Comparison of ENCODE assay signal across 33 mouse cellular contexts in the genomic region with DNA sequence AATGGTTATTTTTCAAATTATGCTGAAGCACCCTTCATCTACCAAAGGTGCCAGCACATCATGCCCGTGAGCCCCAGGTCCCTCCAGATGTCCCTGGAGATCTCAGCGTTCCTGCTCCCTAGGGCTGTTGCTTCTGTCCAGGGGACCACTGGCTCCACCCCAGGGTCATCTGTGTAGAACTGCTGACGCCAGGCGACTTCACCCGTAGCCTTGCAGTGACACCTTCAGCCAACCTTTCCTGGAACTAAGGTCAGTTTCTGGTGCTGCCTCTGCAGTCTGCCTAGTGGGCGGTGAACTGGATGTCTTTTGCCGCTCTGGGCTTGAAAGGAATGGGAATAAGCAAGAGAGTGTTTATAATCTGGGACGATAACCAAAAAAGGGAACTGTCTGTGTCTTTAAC. TPM values are rescaled to one million over a fixed set of nuclear protein-coding genes. Genes with fewer than 3 reads are reported as not detected.
DNase-seq lines count a peak whose midpoint lies in the region; ATAC-seq and TF ChIP-seq lines count a peak whose summit lies in the region.
"Had no signal": no experiment of that assay in that cellular context is flagged by ENCODE, and none has a peak within 500 bp of the region (broad histone marks: within the 10 kb centered on the region; RNA-seq: fewer than 3 reads in every experiment).

No protein-coding gene starts in this region.

- H3K4me2 ChIP-seq in liver, embryonic 16.5 days (ENCODE audit: low read depth, low read length): no peak overlapping the region
- H3K4me2 ChIP-seq in liver, postnatal 0 days (ENCODE audit: low read depth, low read length): no peak overlapping the region
- H3K4me2 ChIP-seq in kidney, postnatal 0 days (ENCODE audit: low read length): no peak overlapping the region
- H3K4me2 ChIP-seq: embryonic facial prominence, embryonic 15.5 days; forebrain, embryonic 12.5 days; liver, embryonic 11.5 days; midbrain, embryonic 12.5 days; neural tube, embryonic 12.5 days had no signal

- H3K4me1 ChIP-seq in liver, embryonic 16.5 days (ENCODE audit: control insufficient read depth, low read depth, low read length): peaks cover 30% of the 10 kb centered on the region
- peaks cover 42% of the 10 kb centered on the region for H3K4me1 ChIP-seq in liver, postnatal 0 days (ENCODE audit: insufficient read depth)
- H3K4me1 ChIP-seq in spleen, adult 2 months (ENCODE audit: control insufficient read depth, insufficient read depth, insufficient read length): no peaks in the 10 kb centered on the region
- no peaks in the 10 kb centered on the region; the same call in 1 of the 2 replicates for H3K4me1 ChIP-seq in kidney, postnatal 0 days (replicated peaks; ENCODE audit: insufficient read depth, low read length)
- H3K4me1 ChIP-seq: embryonic facial prominence, embryonic 10.5 days; embryonic facial prominence, embryonic 15.5 days; neural tube, embryonic 12.5 days had no signal

- no peak overlapping the region for H3K9ac ChIP-seq in liver, embryonic 16.5 days (ENCODE audit: low read depth, low read length)
- no peak overlapping the region for H3K9ac ChIP-seq in liver, postnatal 0 days (replicated peaks)
- H3K9ac ChIP-seq in kidney, postnatal 0 days (ENCODE audit: low read depth, low read length): no peak overlapping the region
- H3K9ac ChIP-seq: embryonic facial prominence, embryonic 15.5 days; forebrain, embryonic 12.5 days; forebrain, postnatal 0 days; midbrain, embryonic 12.5 days; neural tube, embryonic 12.5 days had no signal

- no peak for DNase-seq in liver, postnatal 0 days
- DNase-seq in spleen, adult 2 months (ENCODE audit: low read depth in 1 of 2, low spot score in 2 of 2): no peak
- no peak for DNase-seq in spleen, postnatal 36 days (ENCODE audit: low spot score in 2 of 2)
- DNase-seq in kidney, postnatal 0 days (ENCODE audit: low spot score): no peak
- DNase-seq in yolk sac, embryonic 10.5 days (ENCODE audit: low spot score): peak; percentile 78
- no peak for DNase-seq in layer of hippocampus, postnatal 10 days (ENCODE audit: low spot score in 2 of 2)
- DNase-seq in ovary, postnatal 10 days (ENCODE audit: low spot score): no peak
- DNase-seq: adrenal gland, adult 2 months; adrenal gland, postnatal 36 days; B cell, adult 2 months; cerebellum, adult 18-20 months; cerebellum, postnatal 14 days; forebrain, postnatal 0 days; gastrocnemius, postnatal 10 days; heart, postnatal 14 days; lung, postnatal 36 days; right cerebral cortex, postnatal 4 days; thymus, postnatal 4 days had no signal

- ATAC-seq in liver, embryonic 16.5 days (ENCODE audit: low read depth): no peak
- no peak for ATAC-seq in liver, postnatal 0 days
- 0 out of 2 replicates have a peak, but pooled peaks have one; percentile 17 for ATAC-seq in kidney, postnatal 0 days (replicated peaks; ENCODE audit: low FRiP score, low read depth)
- ATAC-seq: forebrain, postnatal 0 days; hindbrain, embryonic 16.5 days had no signal

- TF ChIP-seq EP300 in liver, postnatal 0 days (IDR thresholded peaks at IDR 0.05; ENCODE audit: low read depth): no peak

- peaks cover 7% of the 10 kb centered on the region for H3K36me3 ChIP-seq in liver, embryonic 16.5 days (ENCODE audit: control insufficient read depth, insufficient read depth)
- peaks cover 12% of the 10 kb centered on the region for H3K36me3 ChIP-seq in liver, postnatal 0 days (replicated peaks; ENCODE audit: insufficient read depth, low read length)
- H3K36me3 ChIP-seq in spleen, adult 2 months (ENCODE audit: control insufficient read depth, insufficient read depth, low read length): peaks cover 10% of the 10 kb centered on the region
- H3K36me3 ChIP-seq in kidney, postnatal 0 days (ENCODE audit: insufficient read depth, low read length): 0 out of 2 replicates have a peak, but pooled peaks cover 2% of the 10 kb centered on the region
- H3K36me3 ChIP-seq: embryonic facial prominence, embryonic 10.5 days; embryonic facial prominence, embryonic 15.5 days had no signal

- H3K27me3 ChIP-seq in liver, embryonic 16.5 days (ENCODE audit: control insufficient read depth, insufficient read depth, low read depth, low read length): no peaks in the 10 kb centered on the region
- no peaks in the 10 kb centered on the region for H3K27me3 ChIP-seq in liver, postnatal 0 days (ENCODE audit: insufficient read depth, low read length)
- H3K27me3 ChIP-seq in spleen, adult 2 months (ENCODE audit: control insufficient read depth, insufficient read depth, low read length): no peaks in the 10 kb centered on the region
- H3K27me3 ChIP-seq in kidney, postnatal 0 days (ENCODE audit: insufficient read depth, low read length): no peaks in the 10 kb centered on the region
- H3K27me3 ChIP-seq: embryonic facial prominence, embryonic 15.5 days; forebrain, embryonic 12.5 days; megakaryocyte, embryonic 14.5 days; midbrain, embryonic 12.5 days; neural tube, embryonic 12.5 days had no signal

- H3K4me3 ChIP-seq in liver, embryonic 16.5 days (ENCODE audit: low read depth, low read length): no peak overlapping the region
- no peak overlapping the region for H3K4me3 ChIP-seq in liver, postnatal 0 days (ENCODE audit: low read depth, low read length)
- no peak overlapping the region for H3K4me3 ChIP-seq in spleen, adult 2 months (ENCODE audit: extremely low read depth, insufficient read depth, insufficient read length)
- H3K4me3 ChIP-seq in kidney, postnatal 0 days (replicated peaks; ENCODE audit: low read depth, low read length): no peak overlapping the region
- H3K4me3 ChIP-seq: embryonic facial prominence, embryonic 10.5 days; embryonic facial prominence, embryonic 15.5 days; forebrain, embryonic 12.5 days; hindbrain, embryonic 10.5 days; megakaryocyte, embryonic 14.5 days; midbrain, embryonic 12.5 days; myocyte; neural tube, embryonic 12.5 days had no signal

- TF ChIP-seq POLR2A in spleen, adult 2 months (IDR thresholded peaks at IDR 0.05; ENCODE audit: low read depth, low read length): no peak

- 69% methylated on average over 8 of the region's 8 CpGs for WGBS in liver, embryonic 16.5 days (ENCODE audit: insufficient replicate concordance)
- 62% methylated on average over 8 of the region's 8 CpGs for WGBS in liver, postnatal 0 days (ENCODE audit: insufficient replicate concordance)
- WGBS in spleen, adult 2 months: 82% methylated on average over 8 of the region's 8 CpGs
- WGBS in kidney, postnatal 0 days: 74% methylated on average over 8 of the region's 8 CpGs

- no peaks in the 10 kb centered on the region for H3K9me3 ChIP-seq in liver, embryonic 16.5 days (replicated peaks; ENCODE audit: control insufficient read depth, low read length)
- H3K9me3 ChIP-seq in liver, postnatal 0 days (ENCODE audit: low read length): no peaks in the 10 kb centered on the region
- no peaks in the 10 kb centered on the region for H3K9me3 ChIP-seq in kidney, postnatal 0 days (replicated peaks; ENCODE audit: low read length)
- H3K9me3 ChIP-seq: embryonic facial prominence, embryonic 10.5 days; embryonic facial prominence, embryonic 15.5 days; forebrain, embryonic 12.5 days; hindbrain, embryonic 10.5 days; megakaryocyte, embryonic 14.5 days; midbrain, embryonic 12.5 days; neural tube, embryonic 12.5 days had no signal

- TF ChIP-seq CTCF in liver, postnatal 0 days (IDR thresholded peaks at IDR 0.05; ENCODE audit: low read depth): no peak
- no peak for TF ChIP-seq CTCF in spleen, adult 2 months (IDR thresholded peaks at IDR 0.05; ENCODE audit: extremely low read depth, insufficient read depth, insufficient read length, insufficient replicate concordance)
- no peak for TF ChIP-seq CTCF in kidney, postnatal 0 days (IDR thresholded peaks at IDR 0.05; ENCODE audit: low read depth)

- H3K27ac ChIP-seq in liver, embryonic 16.5 days (ENCODE audit: low read length): 0 out of 2 replicates have a peak overlapping the region, but pooled peaks have one; percentile 6
- H3K27ac ChIP-seq in liver, postnatal 0 days (ENCODE audit: low read depth): no peak overlapping the region
- 0 out of 2 replicates have a peak overlapping the region, but pooled peaks have one; percentile 22 for H3K27ac ChIP-seq in spleen, adult 2 months (ENCODE audit: insufficient read depth, low read length)
- no peak overlapping the region; the same call in 1 of the 2 replicates for H3K27ac ChIP-seq in kidney, postnatal 0 days
- H3K27ac ChIP-seq: embryonic facial prominence, embryonic 10.5 days; embryonic facial prominence, embryonic 15.5 days; forebrain, embryonic 12.5 days; hindbrain, embryonic 10.5 days; midbrain, embryonic 12.5 days; neural tube, embryonic 12.5 days had no signal

RNA-seq across cellular contexts. Expression of a gene that starts 9.1 kb away (rescaled TPM):
- 13.4 and 15.0 TPM in 2 replicates for polyA plus RNA-seq in liver, embryonic 16.5 days (2015; fragmentation: Nextera tagmentation; extraction: Ambion mirVana)
- 6.4 and 7.1 TPM in 2 replicates for polyA plus RNA-seq in liver, postnatal 0 days (2015; fragmentation: Nextera tagmentation; extraction: Ambion mirVana)
- polyA plus RNA-seq in spleen, adult 2 months (2012; rRNA removed): 32.6 and 34.9 TPM in 2 replicates
- 21.8 TPM in 2 replicates for polyA plus RNA-seq in kidney, postnatal 0 days (2015; fragmentation: Nextera tagmentation; extraction: Ambion mirVana)
- 100 to 1,000 TPM; 118 to 120 TPM for total RNA-seq in layer of hippocampus, postnatal 10 days (2021)

RNA-seq across cellular contexts. Expression of a gene that starts 10.0 kb away (rescaled TPM):
- not detected in 2 replicates for polyA plus RNA-seq in liver, embryonic 16.5 days (2015; fragmentation: Nextera tagmentation; extraction: Ambion mirVana)
- polyA plus RNA-seq in liver, postnatal 0 days (2015; fragmentation: Nextera tagmentation; extraction: Ambion mirVana): not detected in 2 replicates
- 0.05 and 0.15 TPM in 2 replicates for polyA plus RNA-seq in spleen, adult 2 months (2012; rRNA removed)
- not detected in 2 replicates for polyA plus RNA-seq in kidney, postnatal 0 days (2015; fragmentation: Nextera tagmentation; extraction: Ambion mirVana)
- 1 to 10 TPM; 1.5 to 1.7 TPM for total RNA-seq in layer of hippocampus, postnatal 10 days (2021)
- total RNA-seq: heart, postnatal 14 days had no signal
- polyA plus RNA-seq: adrenal gland, adult 2 months; embryonic facial prominence, embryonic 10.5 days; embryonic facial prominence, embryonic 15.5 days; forebrain, embryonic 12.5 days; hindbrain, embryonic 10.5 days; intestine, embryonic 14.5 days; limb, embryonic 11.5 days; liver, embryonic 11.5 days; midbrain, embryonic 12.5 days; myocyte; stomach, embryonic 14.5 days; thymus, postnatal 0 days had no signal

RNA-seq across cellular contexts. Expression of a gene that starts 53.5 kb away (rescaled TPM):
- 96.9 and 101 TPM in 2 replicates for polyA plus RNA-seq in liver, embryonic 16.5 days (2015; fragmentation: Nextera tagmentation; extraction: Ambion mirVana)
- 67.4 and 69.9 TPM in 2 replicates for polyA plus RNA-seq in liver, postnatal 0 days (2015; fragmentation: Nextera tagmentation; extraction: Ambion mirVana)
- polyA plus RNA-seq in spleen, adult 2 months (2012; rRNA removed): 87.0 and 113 TPM in 2 replicates
- 191 and 203 TPM in 2 replicates for polyA plus RNA-seq in kidney, postnatal 0 days (2015; fragmentation: Nextera tagmentation; extraction: Ambion mirVana)
- total RNA-seq in layer of hippocampus, postnatal 10 days (2021): 100 to 1,000 TPM; 166 TPM

Comparison
In these comparisons a context has a peak if more than half of its experiments do, and no peak if none do; other contexts are left out.
1. H3K27ac ChIP-seq: peak in liver, embryonic 16.5 days (single experiment) and spleen, adult 2 months (single experiment); none in liver, postnatal 0 days (single experiment) and kidney, postnatal 0 days (single experiment).